Mouse (Mus musculus) MEL (cell line): ENCODE data around the gene S100a1.

Experiments used
- BHLHE40 ChIP-seq: IDR thresholded peaks from 2 replicates; pipeline ENCODE4 v1.6.1; 2012; ENCODE audit warnings: low read depth, mild to moderate bottlenecking, inconsistent platforms, low read length, improper control_type of control experiment, borderline replicate concordance
- CHD2 ChIP-seq: IDR thresholded peaks from 2 replicates; pipeline ENCODE4 v1.6.1; 2011; ENCODE audit warnings: low read length, improper control_type of control experiment
- CTCF ChIP-seq, 3 experiments: IDR thresholded peaks in 2 of 3; conservative IDR thresholded peaks in 1 of 3; 2 replicates each; pipeline ENCODE4 v1.5.1; 2011 to 2012; ENCODE audit warnings: low read length in 3 of 3, low read depth in 2 of 3, mild to moderate bottlenecking in 2 of 3, improper control_type of control experiment in 1 of 3, inconsistent platforms in 1 of 3, mixed read lengths in 1 of 3, moderate library complexity in 1 of 3; ENCODE audit not compliant: control insufficient read depth in 1 of 3, insufficient read depth in 1 of 3, poor library complexity in 1 of 3, severe bottlenecking in 1 of 3
- E2F4 ChIP-seq: IDR thresholded peaks from 2 replicates; pipeline ENCODE4 v1.6.1; 2011; ENCODE audit warnings: low read depth, low read length, improper control_type of control experiment, borderline replicate concordance
- EP300 ChIP-seq, 2 experiments: IDR thresholded peaks; 2 replicates each; pipeline ENCODE4 v1.6.1; 2011; ENCODE audit warnings: improper control_type of control experiment in 2 of 2, low read length in 2 of 2, low read depth in 1 of 2, mild to moderate bottlenecking in 1 of 2
- GABPA ChIP-seq: IDR thresholded peaks from 2 replicates; pipeline ENCODE4 v1.6.1; 2012; ENCODE audit warnings: low read depth, mild to moderate bottlenecking, inconsistent platforms, low read length, improper control_type of control experiment, moderate library complexity
- GATA1 ChIP-seq: IDR thresholded peaks from 2 replicates; pipeline ENCODE4 v1.6.1; 2011; ENCODE audit warnings: low read depth, low read length, improper control_type of control experiment
- HCFC1 ChIP-seq: IDR thresholded peaks from 2 replicates; pipeline ENCODE4 v1.6.1; 2012; ENCODE audit warnings: low read depth, mild to moderate bottlenecking, inconsistent platforms, low read length, improper control_type of control experiment, moderate library complexity
- POLR2A ChIP-seq, 2 experiments: IDR thresholded peaks; 2 replicates each; pipeline ENCODE4 v1.6.1; 2011 to 2012; ENCODE audit warnings: low read length in 2 of 2, mild to moderate bottlenecking in 2 of 2, control low read depth in 1 of 2, improper control_type of control experiment in 1 of 2, low read depth in 1 of 2, moderate library complexity in 1 of 2; ENCODE audit not compliant: control insufficient read depth in 1 of 2, insufficient read depth in 1 of 2, poor library complexity in 1 of 2
- POLR2AphosphoS5 ChIP-seq: IDR thresholded peaks from 2 replicates; pipeline ENCODE4 v1.6.1; 2012; ENCODE audit warnings: low read depth, borderline replicate concordance, mild to moderate bottlenecking, inconsistent platforms, low read length, moderate library complexity, mixed read lengths
- SIN3A ChIP-seq: IDR thresholded peaks from 2 replicates; pipeline ENCODE4 v1.6.1; 2012; ENCODE audit warnings: low read length, improper control_type of control experiment, inconsistent platforms
- TCF12 ChIP-seq: IDR thresholded peaks from 2 replicates; pipeline ENCODE4 v1.6.1; 2014; ENCODE audit warnings: low read depth, mild to moderate bottlenecking, inconsistent platforms, low read length, improper control_type of control experiment, moderate library complexity
- USF1 ChIP-seq: IDR thresholded peaks from 2 replicates; pipeline ENCODE4 v1.6.1; 2014; ENCODE audit warnings: low read depth, mild to moderate bottlenecking, inconsistent platforms, low read length, improper control_type of control experiment, moderate library complexity

- no peak for TF ChIP-seq SIN3A
- no peak for TF ChIP-seq E2F4
- TF ChIP-seq CHD2, result no peak
- no peak for TF ChIP-seq USF1
- TF ChIP-seq EP300 (IDR thresholded peaks at IDR 0.05; ENCODE audit: low read depth in 1 of 2, low read length in 2 of 2), result no peak
- no peak for TF ChIP-seq POLR2A (IDR thresholded peaks at IDR 0.05; ENCODE audit: control insufficient read depth in 1 of 2, insufficient read depth in 1 of 2, low read depth in 1 of 2, low read length in 2 of 2, poor library complexity in 1 of 2)
- TF ChIP-seq CTCF (IDR thresholded peaks at IDR 0.05 in 2 of 3, conservative IDR thresholded peaks at IDR 0.05 in 1 of 3; ENCODE audit: control insufficient read depth in 1 of 3, insufficient read depth in 1 of 3, low read depth in 2 of 3, low read length in 3 of 3, poor library complexity in 1 of 3, severe bottlenecking in 1 of 3), result no peak
- no peak for TF ChIP-seq GABPA
- no peak for TF ChIP-seq POLR2AphosphoS5
- no peak for TF ChIP-seq BHLHE40
- TF ChIP-seq GATA1, result no peak
- no peak for TF ChIP-seq TCF12
- TF ChIP-seq HCFC1, result no peak
Observed at GRCm38 (mm10) chr3:90465686-90466310, 48.4 kb downstream of the S100a1 start, which contains the start of gene Npr1.
